Mouse (Mus musculus) mouse trophoblast stem cell (cell line): ENCODE data around the gene Olfr898.

Experiments used
- in situ Hi-C, 2 experiments: fragments of 300-500 bp; cut with MseI, MboI; formaldehyde crosslinking; loops; 2 replicates in 1 of 2; 3 replicates in 1 of 2; pipeline ENCODE4 v1.15.1; 2025

The Olfr898 gene

GRCm38 (mm10) chr9:38348111-38348510, at the start of gene Olfr898:
Olfr898 (plus strand) TSS chr9:38348411.
- in situ Hi-C loops, result no loop called here

- in situ Hi-C loops, result no loop called here
Measured at GRCm38 (mm10) chr9:38328760-38329159, 19.5 kb upstream of the Olfr898 start, which contains the start of gene Olfr25. Olfr25 (plus strand) TSS chr9:38329060.

- in situ Hi-C loops, result no loop called here
Measured at GRCm38 (mm10) chr9:38366596-38366995, 18.4 kb downstream of the Olfr898 start, which contains the start of gene Olfr250. Olfr250 (plus strand) TSS chr9:38366896.

GRCm38 (mm10) chr9:38376786-38377185, 28.6 kb downstream of the Olfr898 start, which contains the start of gene Olfr251:
Olfr251 (plus strand) TSS chr9:38377086.
- in situ Hi-C loops, result no loop called here

DNA sequence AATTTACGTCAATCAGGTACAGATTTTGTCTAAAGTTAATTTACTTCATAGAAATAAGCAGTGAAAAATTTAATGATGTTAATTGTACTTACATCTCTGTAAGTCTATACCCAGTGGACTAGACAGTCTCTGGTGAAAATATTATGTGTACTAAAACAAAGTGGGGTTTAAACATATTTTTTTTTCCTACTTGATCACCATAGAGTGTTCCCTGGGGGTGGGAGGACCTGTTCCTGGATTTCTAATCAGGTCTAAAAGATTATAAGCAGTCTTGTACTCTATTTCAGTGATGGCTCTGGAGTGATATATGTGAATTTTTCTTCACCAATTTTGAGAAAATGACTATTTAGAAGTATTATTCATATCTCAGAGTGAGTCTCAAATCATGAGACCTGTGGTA, 53.2 kb downstream of the Olfr898 start, which contains the start of gene Olfr147:
Gene Olfr147, plus strand, starts transcription at position 301 of the 400 bp plus-strand sequence.
- in situ Hi-C loops, result no loop called here
